Mouse (Mus musculus) forebrain, embryonic 14.5 days (tissue): ENCODE data around the gene S100a3. TPM values are rescaled to one million over a fixed set of nuclear protein-coding genes. Genes with fewer than 3 reads are reported as not detected.

Experiments used
- ATAC-seq: fragments of 200-750 bp; cut with Nextera tagmentation; 2 replicates; pipeline ENCODE4 v1.8.0; 2017; ENCODE audit warnings: mild to moderate bottlenecking, moderate library complexity
- DNase-seq: peaks from one replicate; pipeline ENCODE4 v3.0.0-alpha.2; 2015; ENCODE audit warnings: low spot score
- H3K27ac ChIP-seq: fragments of 300-500 bp; sonication (generic); 2 replicates; pipeline ENCODE4 v1.5.1; 2014; ENCODE audit warnings: low read depth, mild to moderate bottlenecking, control low read depth, low read length, moderate library complexity
- H3K27me3 ChIP-seq: fragments of 300-500 bp; sonication (generic); replicated peaks from 2 replicates; pipeline ENCODE4 v1.6.1; 2014; ENCODE audit warnings: low read length, control low read depth, mixed read lengths; ENCODE audit not compliant: control insufficient read depth, insufficient read depth
- H3K36me3 ChIP-seq: fragments of 300-500 bp; sonication (generic); 2 replicates; pipeline ENCODE4 v1.6.1; 2014; ENCODE audit warnings: low read length, control low read depth; ENCODE audit not compliant: control insufficient read depth, insufficient read depth
- H3K4me1 ChIP-seq: fragments of 300-500 bp; sonication (generic); 2 replicates; pipeline ENCODE4 v1.6.1; 2014; ENCODE audit warnings: antibody characterized with exemption, low read length, control low read depth; ENCODE audit not compliant: control insufficient read depth, insufficient read depth
- H3K4me2 ChIP-seq: fragments of 300-500 bp; sonication (generic); 2 replicates; pipeline ENCODE4 v1.6.1; 2014; ENCODE audit warnings: mild to moderate bottlenecking, control low read depth, low read length
- H3K4me3 ChIP-seq: fragments of 300-500 bp; sonication (generic); 2 replicates; pipeline ENCODE4 v1.5.1; 2014; ENCODE audit warnings: low read depth, low read length, control low read depth
- H3K9ac ChIP-seq: fragments of 300-500 bp; sonication (generic); 2 replicates; pipeline ENCODE4 v1.6.1; 2014; ENCODE audit warnings: mild to moderate bottlenecking, low read length, control low read depth, moderate library complexity
- H3K9me3 ChIP-seq: fragments of 300-500 bp; sonication (generic); replicated peaks from 2 replicates; pipeline ENCODE4 v1.6.1; 2016; ENCODE audit warnings: low read length, control low read depth, mixed read lengths; ENCODE audit not compliant: control insufficient read depth
- WGBS: fragments of 180-500 bp; shearing (Covaris S2); extraction: QIAGEN DNeasy Blood & Tissue Kit; methylation state at CpG from one replicate; pipeline ENCODE4 v1.1.7; 2014; 5-methylcytosine and 5-hydroxymethylcytosine counted together
- polyA plus RNA-seq: library from polyadenylated mRNA; unstranded; fragments of >200 nt; fragmentation: Nextera tagmentation; extraction: Ambion mirVana; gene quantifications from 2 replicates; pipeline ENCODE4 v1.2.1, GENCODE M21; 2014

S100a3 gene
- polyA plus RNA-seq, 1 experiment from 2014 or later, result not detected

GRCm38 (mm10) chr3:90525421-90525820, 35.0 kb upstream of the S100a3 start:
- H3K27ac ChIP-seq, result no peak overlapping the region
- no peak overlapping the region for H3K4me3 ChIP-seq
- H3K9me3 ChIP-seq, result no peaks in the 10 kb centered on the region
- 64% methylated on average over 4 of the region's 4 CpGs for WGBS
- ATAC-seq (no peak), DNase-seq (peak; percentile 46)
- no peaks in the 10 kb centered on the region for H3K27me3 ChIP-seq
- no peaks in the 10 kb centered on the region for H3K4me1 ChIP-seq
- no peaks in the 10 kb centered on the region for H3K36me3 ChIP-seq
- no peak overlapping the region for H3K4me2 ChIP-seq
- H3K9ac ChIP-seq, result no peak overlapping the region

- Histone ChIP-seq H3K4me2 (no peak overlapping the region), H3K27me3 (no peaks in the 10 kb centered on the region), H3K4me3 (no peak overlapping the region), H3K36me3 (no peaks in the 10 kb centered on the region), H3K9me3 (no peaks in the 10 kb centered on the region), H3K9ac (no peak overlapping the region), H3K27ac (no peak overlapping the region), H3K4me1 (no peaks in the 10 kb centered on the region)
- 71% methylated on average over 2 of the region's 2 CpGs for WGBS
- no peak for ATAC-seq
- no peak for DNase-seq
These were observed 34.3 kb upstream of the S100a3 start for GRCm38 (mm10) chr3:90526076-90526475.

GRCm38 (mm10) chr3:90526580-90526979, 33.8 kb upstream of the S100a3 start, which contains the start of gene S100a14:
Gene S100a14 (plus strand): TSS chr3:90526856.
- no peak within 1 kb of the TSS for H3K9ac ChIP-seq
- H3K27me3 ChIP-seq, result no peaks in the 10 kb centered on the region
- no peaks in the 10 kb centered on the region for H3K9me3 ChIP-seq
- no peak within 1 kb of the TSS for H3K27ac ChIP-seq
- WGBS, result 66% methylated on average over 5 of the region's 5 CpGs
- H3K4me1 ChIP-seq, result no peaks in the 10 kb centered on the region
- no peak within 1 kb of the TSS for H3K4me3 ChIP-seq
- ATAC-seq (no peak), DNase-seq (no peak)
- no peak within 1 kb of the TSS for H3K4me2 ChIP-seq
- H3K36me3 ChIP-seq, result no peaks in the 10 kb centered on the region

GRCm38 (mm10) chr3:90527291-90527873, 33.0 kb upstream of the S100a3 start:
- no peak for ATAC-seq
- 89% methylated on average over 7 of the region's 7 CpGs for WGBS

GRCm38 (mm10) chr3:90531713-90532112, 28.7 kb upstream of the S100a3 start:
- no peaks in the 10 kb centered on the region for H3K9me3 ChIP-seq
- H3K27me3 ChIP-seq, result no peaks in the 10 kb centered on the region
- no peak for DNase-seq
- no peak for ATAC-seq
- H3K4me1 ChIP-seq, result no peaks in the 10 kb centered on the region
- H3K27ac ChIP-seq, result no peak overlapping the region
- 75% methylated on average over 5 of the region's 5 CpGs for WGBS
- no peak overlapping the region for H3K4me3 ChIP-seq
- no peak overlapping the region for H3K4me2 ChIP-seq
- H3K36me3 ChIP-seq, result no peaks in the 10 kb centered on the region
- H3K9ac ChIP-seq, result no peak overlapping the region

More at GRCm38 (mm10) chr3:90527291-90527873, 33.0 kb upstream of the S100a3 start:
- no peaks in the 10 kb centered on the region for H3K4me1 ChIP-seq
- no peaks in the 10 kb centered on the region for H3K9me3 ChIP-seq
- H3K27me3 ChIP-seq, result no peaks in the 10 kb centered on the region
- no peak overlapping the region for H3K9ac ChIP-seq
- no peak overlapping the region for H3K27ac ChIP-seq
- no peaks in the 10 kb centered on the region for H3K36me3 ChIP-seq
- DNase-seq, result no peak
- H3K4me2 ChIP-seq, result no peak overlapping the region
- H3K4me3 ChIP-seq, result no peak overlapping the region

GRCm38 (mm10) chr3:90535446-90535845, 24.9 kb upstream of the S100a3 start:
- Histone ChIP-seq H3K36me3 (no peaks in the 10 kb centered on the region), H3K27me3 (no peaks in the 10 kb centered on the region), H3K4me3 (no peak overlapping the region), H3K4me2 (no peak overlapping the region), H3K9me3 (no peaks in the 10 kb centered on the region), H3K27ac (no peak overlapping the region), H3K4me1 (no peaks in the 10 kb centered on the region), H3K9ac (no peak overlapping the region)
- WGBS, result 48% methylated on average over 1 of the region's 1 CpGs
- ATAC-seq (no peak), DNase-seq (no peak)

- 53% methylated on average over 10 of the region's 10 CpGs for WGBS
- Histone ChIP-seq H3K4me3 (no peak within 1 kb of the TSS), H3K4me1 (no peaks in the 10 kb centered on the region), H3K27me3 (no peaks in the 10 kb centered on the region), H3K9me3 (no peaks in the 10 kb centered on the region), H3K27ac (no peak within 1 kb of the TSS), H3K36me3 (no peaks in the 10 kb centered on the region), H3K4me2 (no peak within 1 kb of the TSS), H3K9ac (no peak within 1 kb of the TSS)
- no peak for DNase-seq
- ATAC-seq, result no peak
These were observed 23.1 kb upstream of the S100a3 start, which contains the start of gene S100a16 for GRCm38 (mm10) chr3:90537141-90537904. Gene S100a16 (plus strand): TSS chr3:90537254.

GRCm38 (mm10) chr3:90537905-90538296, 22.5 kb upstream of the S100a3 start:
- Histone ChIP-seq H3K4me3 (no peak overlapping the region), H3K27me3 (no peaks in the 10 kb centered on the region), H3K4me1 (no peaks in the 10 kb centered on the region), H3K4me2 (no peak overlapping the region), H3K27ac (no peak overlapping the region), H3K9me3 (no peaks in the 10 kb centered on the region), H3K9ac (no peak overlapping the region), H3K36me3 (no peaks in the 10 kb centered on the region)
- ATAC-seq (no peak), DNase-seq (no peak)
- 77% methylated on average over 5 of the region's 5 CpGs for WGBS

- ATAC-seq, result peak; percentile 65
- Histone ChIP-seq H3K4me2 (peak overlapping the region; percentile 9; the same call in 1 of the 2 replicates), H3K9ac (no peak overlapping the region), H3K36me3 (no peaks in the 10 kb centered on the region), H3K4me1 (no peaks in the 10 kb centered on the region), H3K27me3 (no peaks in the 10 kb centered on the region), H3K27ac (no peak overlapping the region), H3K9me3 (no peaks in the 10 kb centered on the region), H3K4me3 (no peak overlapping the region)
- DNase-seq, result peak; percentile 27
- WGBS, result 23% methylated on average over 4 of the region's 4 CpGs
These were observed 19.5 kb upstream of the S100a3 start for GRCm38 (mm10) chr3:90540904-90541303.
